Mouse (Mus musculus) intestine, postnatal 0 days (tissue): ENCODE data around the gene Ankrd50. TPM values are rescaled to one million over a fixed set of nuclear protein-coding genes. Genes with fewer than 3 reads are reported as not detected.

Source experiments
- ATAC-seq: fragments of 200-750 bp; cut with Nextera tagmentation; 2 replicates; pipeline ENCODE4 v1.8.0; 2017; ENCODE audit warnings: mild to moderate bottlenecking, moderate TSS enrichment, moderate library complexity
- H3K27ac ChIP-seq: fragments of 300-500 bp; sonication (generic); 2 replicates; pipeline ENCODE4 v1.5.1; 2014; ENCODE audit warnings: mild to moderate bottlenecking, low read depth, low read length, moderate library complexity
- H3K27me3 ChIP-seq: fragments of 300-500 bp; sonication (generic); replicated peaks from 2 replicates; pipeline ENCODE4 v1.6.1; 2014; ENCODE audit warnings: low read length, mixed read lengths; ENCODE audit not compliant: control insufficient read depth, insufficient read depth
- H3K36me3 ChIP-seq: fragments of 300-500 bp; sonication (generic); 2 replicates; pipeline ENCODE4 v1.6.1; 2014; ENCODE audit warnings: mild to moderate bottlenecking, moderate library complexity; ENCODE audit not compliant: control insufficient read depth, insufficient read depth
- H3K4me1 ChIP-seq: fragments of 300-500 bp; sonication (generic); replicated peaks from 2 replicates; pipeline ENCODE4 v1.6.1; 2014; ENCODE audit warnings: antibody characterized with exemption, low read length, mixed read lengths; ENCODE audit not compliant: control insufficient read depth, insufficient read depth
- H3K4me2 ChIP-seq: fragments of 300-500 bp; sonication (generic); replicated peaks from 2 replicates; pipeline ENCODE4 v1.6.1; 2014; ENCODE audit warnings: low read depth, mild to moderate bottlenecking, moderate library complexity
- H3K4me3 ChIP-seq: fragments of 300-500 bp; sonication (generic); 2 replicates; pipeline ENCODE4 v1.5.1; 2014; ENCODE audit warnings: low read depth, low read length
- H3K9ac ChIP-seq: fragments of 300-500 bp; sonication (generic); 2 replicates; pipeline ENCODE4 v1.6.1; 2014; ENCODE audit warnings: mild to moderate bottlenecking, low read depth, low read length
- H3K9me3 ChIP-seq: fragments of 300-500 bp; sonication (generic); 2 replicates; pipeline ENCODE4 v1.6.1; 2016; ENCODE audit warnings: mixed run types; ENCODE audit not compliant: control insufficient read depth
- CTCF ChIP-seq: sonication (generic); IDR thresholded peaks from 2 replicates; pipeline ENCODE4 v1.5.1; 2016; ENCODE audit warnings: low read depth, mild to moderate bottlenecking, control low read depth, antibody characterized with exemption, moderate library complexity
- WGBS: fragments of 180-500 bp; shearing (Covaris S2); extraction: QIAGEN DNeasy Blood & Tissue Kit; methylation state at CpG from one replicate; pipeline ENCODE4 v1.1.7; 2014; 5-methylcytosine and 5-hydroxymethylcytosine counted together
- polyA plus RNA-seq: library from polyadenylated mRNA; unstranded; fragments of >200 nt; fragmentation: Nextera tagmentation; extraction: Ambion mirVana; gene quantifications from 2 replicates; pipeline ENCODE4 v1.2.1, GENCODE M21; 2015

The Ankrd50 gene
- 6.9 and 8.3 TPM in 2 replicates for polyA plus RNA-seq

DNA sequence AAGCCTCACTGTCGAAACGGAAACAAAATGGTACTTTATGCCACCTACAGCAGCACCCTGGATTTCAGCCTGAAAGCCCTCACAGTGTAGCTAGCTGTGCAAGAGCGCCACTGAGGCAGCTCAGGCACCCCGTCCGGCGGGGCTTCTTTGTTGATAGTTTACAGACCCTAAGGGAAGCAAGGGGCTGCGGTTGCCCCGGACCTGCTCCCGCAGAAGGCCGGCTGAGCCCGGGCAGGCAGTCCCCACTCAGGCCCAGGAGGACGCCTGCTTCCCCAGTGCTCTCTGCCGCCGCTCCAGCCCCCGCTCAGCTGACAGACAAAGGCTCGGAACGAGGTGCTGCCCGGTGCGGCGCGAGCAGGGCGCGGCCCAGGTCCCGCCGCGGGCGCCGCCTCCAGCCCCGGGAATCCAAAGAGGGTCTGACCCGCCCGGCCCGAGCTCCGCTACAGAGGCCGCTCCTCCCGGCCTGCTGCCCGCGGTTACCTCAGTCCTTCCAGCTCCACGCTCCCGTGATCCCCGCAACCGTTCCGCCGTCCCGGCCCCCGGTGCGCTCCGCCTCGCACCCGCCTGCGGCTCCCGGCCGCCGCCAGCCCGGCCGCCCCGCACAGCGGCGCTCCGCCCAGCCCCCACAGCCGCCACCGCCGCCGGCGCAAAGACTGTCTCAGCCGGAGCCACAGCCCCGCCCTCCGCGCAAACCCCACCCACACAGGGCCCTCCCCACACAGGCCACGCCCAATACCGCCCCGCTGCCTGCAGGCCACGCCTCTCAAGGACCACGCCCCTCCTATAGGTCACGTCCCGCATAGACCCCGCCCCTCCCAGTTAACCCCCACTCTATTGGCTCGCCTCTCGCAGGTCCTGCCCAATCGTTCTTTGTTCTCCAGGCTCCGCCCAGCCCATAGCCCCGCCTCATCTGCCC, at the start of gene Ankrd50:
Ankrd50 (minus strand) TSS at position 654 of the 916 bp plus-strand sequence.
- H3K9ac ChIP-seq, result peak within 1 kb of the TSS; percentile 94
- H3K27ac ChIP-seq, result peak within 1 kb of the TSS; percentile 88
- ATAC-seq, result peak; percentile 99
- peak; percentile 28; the same call in 1 of the 2 replicates for TF ChIP-seq CTCF
- peak within 1 kb of the TSS; percentile 76 for H3K4me2 ChIP-seq
- WGBS, result under 1% methylated on average over 78 of the region's 81 CpGs
- H3K4me1 ChIP-seq, result no peaks in the 10 kb centered on the region; the same call in 1 of the 2 replicates
- no peaks in the 10 kb centered on the region for H3K9me3 ChIP-seq
- H3K36me3 ChIP-seq, result peaks cover 4% of the 10 kb centered on the region; the same call in 1 of the 2 replicates
- peak within 1 kb of the TSS; percentile 92 for H3K4me3 ChIP-seq
- H3K27me3 ChIP-seq, result no peaks in the 10 kb centered on the region

DNA sequence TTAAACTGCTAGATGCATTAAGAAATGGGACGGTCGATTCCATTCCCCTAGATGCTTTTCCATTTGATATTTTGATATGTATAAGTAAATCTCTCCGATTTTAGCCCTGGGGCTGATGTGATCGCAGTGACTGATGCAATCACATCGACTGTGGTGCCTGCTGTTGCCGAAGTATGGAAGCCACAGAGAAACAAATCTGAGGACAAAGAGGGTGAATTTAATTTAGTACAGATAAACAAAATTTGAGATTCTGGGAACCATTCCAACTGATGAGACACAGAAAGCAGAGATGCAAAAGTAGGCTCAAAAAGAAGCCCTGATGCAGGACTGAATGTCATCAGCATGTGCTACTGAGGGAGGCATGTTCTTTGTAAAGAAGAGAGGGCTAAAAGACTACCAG, 49.6 kb upstream of the Ankrd50 start:
- TF ChIP-seq CTCF, result no peak
- H3K4me2 ChIP-seq, result no peak overlapping the region
- H3K9ac ChIP-seq, result no peak overlapping the region
- H3K36me3 ChIP-seq, result no peaks in the 10 kb centered on the region
- no peaks in the 10 kb centered on the region for H3K4me1 ChIP-seq
- 69% methylated on average over 6 of the region's 6 CpGs for WGBS
- H3K4me3 ChIP-seq, result no peak overlapping the region
- H3K27me3 ChIP-seq, result no peaks in the 10 kb centered on the region
- ATAC-seq, result no peak
- H3K27ac ChIP-seq, result no peak overlapping the region
- H3K9me3 ChIP-seq, result no peaks in the 10 kb centered on the region

DNA sequence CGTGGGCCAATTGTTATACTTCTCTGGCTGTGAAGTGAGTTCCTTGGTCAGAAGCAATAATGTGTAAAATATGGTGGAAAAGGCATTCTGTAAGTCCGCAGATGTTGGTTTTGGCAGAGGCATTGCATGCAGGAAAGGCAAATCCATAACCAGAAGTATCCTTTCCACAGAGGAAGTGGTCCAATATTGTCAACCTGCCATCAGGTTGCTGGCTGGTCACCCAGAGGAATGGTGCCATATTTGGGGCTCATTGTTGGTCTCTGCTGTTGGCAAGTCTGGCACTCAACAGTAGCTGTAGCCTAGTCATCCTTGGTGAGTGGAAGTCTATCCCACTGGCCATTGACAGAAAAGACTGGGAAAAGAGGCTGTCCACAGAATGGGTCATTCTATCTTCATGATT, 35.8 kb upstream of the Ankrd50 start:
- TF ChIP-seq CTCF, result no peak
- no peak overlapping the region for H3K4me2 ChIP-seq
- no peaks in the 10 kb centered on the region for H3K36me3 ChIP-seq
- ATAC-seq, result no peak
- no peak overlapping the region for H3K27ac ChIP-seq
- no peaks in the 10 kb centered on the region for H3K9me3 ChIP-seq
- H3K4me3 ChIP-seq, result no peak overlapping the region
- H3K9ac ChIP-seq, result no peak overlapping the region
- 87% methylated on average over 2 of the region's 2 CpGs for WGBS
- no peaks in the 10 kb centered on the region for H3K27me3 ChIP-seq
- H3K4me1 ChIP-seq, result no peaks in the 10 kb centered on the region

DNA sequence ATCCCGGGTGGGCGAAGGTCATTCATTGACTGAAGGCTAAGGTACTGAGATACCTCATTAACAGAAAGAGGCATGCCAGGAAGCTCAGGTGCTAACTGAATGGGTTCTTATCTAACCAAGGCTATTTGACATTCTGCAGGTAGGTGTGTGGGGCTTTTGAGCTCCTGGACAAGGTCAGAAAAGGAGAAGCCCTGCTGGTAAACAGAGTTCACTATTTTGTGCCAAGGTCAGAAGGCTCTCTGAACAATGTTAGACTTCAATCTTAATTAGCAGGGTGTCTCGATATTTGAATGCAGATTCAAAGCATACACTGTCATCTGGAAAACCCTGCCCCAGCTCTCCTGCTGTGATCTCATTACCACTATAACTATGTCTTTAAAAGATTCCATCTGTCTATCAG, 35.3 kb upstream of the Ankrd50 start:
- H3K4me2 ChIP-seq, result no peak overlapping the region
- no peak overlapping the region for H3K27ac ChIP-seq
- no peak for TF ChIP-seq CTCF
- no peaks in the 10 kb centered on the region for H3K36me3 ChIP-seq
- no peak overlapping the region for H3K9ac ChIP-seq
- H3K4me3 ChIP-seq, result no peak overlapping the region
- no peak for ATAC-seq
- H3K27me3 ChIP-seq, result no peaks in the 10 kb centered on the region
- no peaks in the 10 kb centered on the region for H3K4me1 ChIP-seq
- H3K9me3 ChIP-seq, result no peaks in the 10 kb centered on the region
- 61% methylated on average over 3 of the region's 3 CpGs for WGBS

DNA sequence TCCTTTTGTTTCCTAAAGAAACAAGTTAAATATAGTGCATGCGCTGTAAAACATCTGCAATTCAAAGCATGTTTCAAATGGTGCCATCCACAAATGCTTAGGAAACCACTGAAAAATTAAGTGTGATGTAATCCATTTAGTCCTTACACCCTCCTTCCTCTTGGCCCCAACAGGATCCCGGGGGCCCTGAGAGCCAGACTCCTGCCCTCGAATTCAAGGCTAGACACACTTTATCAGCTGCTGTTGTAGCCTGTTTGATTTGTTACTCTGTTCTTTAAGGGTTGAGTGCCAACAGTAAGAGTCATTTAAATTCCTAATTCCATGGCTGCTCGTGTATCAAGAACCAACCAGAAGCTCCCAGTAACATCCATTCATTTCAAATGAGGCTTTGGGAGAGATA, 19.0 kb upstream of the Ankrd50 start:
- TF ChIP-seq CTCF, result no peak
- no peaks in the 10 kb centered on the region for H3K27me3 ChIP-seq
- H3K4me3 ChIP-seq, result no peak overlapping the region
- no peaks in the 10 kb centered on the region for H3K9me3 ChIP-seq
- no peak for ATAC-seq
- no peaks in the 10 kb centered on the region for H3K36me3 ChIP-seq
- no peak overlapping the region for H3K9ac ChIP-seq
- no peaks in the 10 kb centered on the region for H3K4me1 ChIP-seq
- no peak overlapping the region for H3K4me2 ChIP-seq
- 58% methylated on average over 4 of the region's 4 CpGs for WGBS
- no peak overlapping the region for H3K27ac ChIP-seq

DNA sequence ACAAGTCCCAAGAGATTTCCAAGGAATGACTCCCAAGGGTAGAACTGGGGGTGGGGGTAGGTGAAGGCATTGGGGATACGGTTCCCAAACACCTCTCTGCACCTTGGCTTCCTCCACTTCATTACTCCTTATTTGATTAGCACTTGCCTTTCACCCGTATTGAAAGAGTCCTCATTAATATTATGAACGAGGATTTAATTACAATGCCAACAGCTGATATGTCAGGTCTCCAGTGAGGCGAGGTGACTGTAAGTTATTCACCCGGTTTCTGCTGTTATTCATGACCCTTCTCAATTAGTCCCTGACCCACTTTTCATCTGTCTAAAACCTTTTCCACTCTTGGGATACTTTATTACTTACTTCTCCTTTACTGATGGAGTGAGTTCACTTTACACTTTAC, 17.5 kb upstream of the Ankrd50 start:
- no peak overlapping the region for H3K9ac ChIP-seq
- H3K27me3 ChIP-seq, result no peaks in the 10 kb centered on the region
- no peaks in the 10 kb centered on the region for H3K4me1 ChIP-seq
- no peak for TF ChIP-seq CTCF
- WGBS, result 80% methylated on average over 5 of the region's 5 CpGs
- no peak overlapping the region for H3K4me2 ChIP-seq
- H3K27ac ChIP-seq, result no peak overlapping the region
- no peaks in the 10 kb centered on the region for H3K36me3 ChIP-seq
- no peak for ATAC-seq
- no peak overlapping the region for H3K4me3 ChIP-seq
- H3K9me3 ChIP-seq, result no peaks in the 10 kb centered on the region
